Mouse (Mus musculus): ENCODE data around the gene Vil1. TPM values are rescaled to one million over a fixed set of nuclear protein-coding genes. Genes with fewer than 3 reads are reported as not detected.

Gene Vil1
- total RNA-seq, 1 experiment = 1.2 TPM

DNA sequence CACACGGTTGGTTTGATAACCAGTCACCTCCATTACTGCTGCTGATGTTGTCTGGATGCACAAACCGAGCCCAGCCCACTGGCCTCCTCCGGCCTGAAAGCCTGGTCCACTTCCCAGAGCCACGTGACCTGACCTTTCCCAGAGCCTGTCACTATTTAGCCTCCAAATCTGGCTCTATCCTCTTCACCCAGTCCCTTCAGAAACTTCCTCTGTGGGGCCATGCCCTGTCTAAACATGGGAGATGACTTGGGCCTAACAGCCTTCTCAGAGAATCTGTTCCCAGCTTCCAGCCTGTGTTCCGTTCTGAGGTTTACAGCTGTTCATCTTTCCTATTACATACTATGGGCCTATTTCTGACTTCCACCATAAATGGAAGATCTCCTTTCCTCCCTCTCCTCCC, 45.7 kb upstream of the Vil1 start:
- in situ Hi-C loops (cut with MboI; ENCODE audit: low sequenced_read_pairs in 2 of 2, unreplicated experiment in 2 of 2) = loop anchor here in 1 of 2 experiments (10.0 kb wide), 1 partner anchor 159 kb away; no protein-coding TSS in a partner anchor
- Histone ChIP-seq H3K4me3 (ENCODE audit: insufficient read depth in 1 of 2, low read depth in 1 of 2, low read length in 2 of 2, poor library complexity in 1 of 2, severe bottlenecking in 1 of 2) (no peak overlapping the region), H3K27ac (ENCODE audit: insufficient read depth, low read depth, low read length, poor library complexity, severe bottlenecking) (no peak overlapping the region), H3K9ac (ENCODE audit: insufficient read depth, low read depth, low read length, poor library complexity, severe bottlenecking) (no peak overlapping the region), H3K36me3 (ENCODE audit: control insufficient read depth, insufficient read depth, low read length, poor library complexity, severe bottlenecking) (no peaks in the 10 kb centered on the region), H3K9me3 (ENCODE audit: control insufficient read depth, insufficient read depth, low read depth, low read length) (no peaks in the 10 kb centered on the region), H3K4me1 (ENCODE audit: control insufficient read depth in 2 of 2, insufficient read depth in 2 of 2, low read length in 2 of 2, poor library complexity in 1 of 2) (peaks cover 1 to 6% of the 10 kb centered on the region in 2 experiments; a peak in 1 of 4 replicates)
- DNase-seq (ENCODE audit: low read depth, low spot score) = no peak
- no peak for TF ChIP-seq CHD2 (IDR thresholded peaks at IDR 0.05; ENCODE audit: low read depth, low read length)
- no peak for TF ChIP-seq ZC3H11A (IDR thresholded peaks at IDR 0.05; ENCODE audit: borderline replicate concordance, low read depth, low read length)
- no peak for TF ChIP-seq ZNF384 (IDR thresholded peaks at IDR 0.05; ENCODE audit: low read depth, low read length)
- no peak for TF ChIP-seq HCFC1 (IDR thresholded peaks at IDR 0.05; ENCODE audit: borderline replicate concordance, insufficient read depth, low read length)
- TF ChIP-seq MAFK (IDR thresholded peaks at IDR 0.05; ENCODE audit: insufficient read depth, low read depth, low read length) = no peak

DNA sequence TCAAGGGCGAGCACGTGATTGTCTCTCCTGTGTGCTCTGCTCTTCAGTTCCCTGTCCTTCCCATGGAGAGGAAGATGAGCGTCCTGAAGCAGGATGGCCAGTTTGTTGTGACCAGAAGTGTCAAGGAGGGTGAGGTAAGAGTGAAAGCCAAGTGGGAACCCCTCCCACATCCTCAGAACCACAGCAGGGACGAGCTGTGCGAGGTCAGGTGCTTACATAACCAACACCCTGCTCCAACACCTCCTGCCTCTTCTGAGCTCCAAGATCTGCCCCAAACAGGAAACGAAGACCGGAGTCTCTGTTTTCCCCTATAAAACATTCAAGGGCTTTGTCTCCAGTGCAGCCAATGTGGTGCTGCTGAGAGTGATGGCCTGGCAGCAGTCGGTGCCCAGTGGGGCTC, 44.9 kb upstream of the Vil1 start:
- Histone ChIP-seq H3K36me3 (ENCODE audit: control insufficient read depth, insufficient read depth, low read length, poor library complexity, severe bottlenecking) (no peaks in the 10 kb centered on the region), H3K4me1 (ENCODE audit: control insufficient read depth in 2 of 2, insufficient read depth in 2 of 2, low read length in 2 of 2, poor library complexity in 1 of 2) (peaks cover 3 to 6% of the 10 kb centered on the region in 2 experiments; a peak in 2 of 4 replicates), H3K27ac (ENCODE audit: insufficient read depth, low read depth, low read length, poor library complexity, severe bottlenecking) (no peak overlapping the region), H3K4me3 (ENCODE audit: insufficient read depth in 1 of 2, low read depth in 1 of 2, low read length in 2 of 2, poor library complexity in 1 of 2, severe bottlenecking in 1 of 2) (no peak overlapping the region), H3K9me3 (ENCODE audit: control insufficient read depth, insufficient read depth, low read depth, low read length) (no peaks in the 10 kb centered on the region), H3K9ac (ENCODE audit: insufficient read depth, low read depth, low read length, poor library complexity, severe bottlenecking) (no peak overlapping the region)
- TF ChIP-seq MAFK (IDR thresholded peaks at IDR 0.05; ENCODE audit: insufficient read depth, low read depth, low read length) = no peak
- no peak for TF ChIP-seq ZNF384 (IDR thresholded peaks at IDR 0.05; ENCODE audit: low read depth, low read length)
- no peak for TF ChIP-seq ZC3H11A (IDR thresholded peaks at IDR 0.05; ENCODE audit: borderline replicate concordance, low read depth, low read length)
- no peak for DNase-seq (ENCODE audit: low read depth, low spot score)
- in situ Hi-C loops (cut with MboI; ENCODE audit: low sequenced_read_pairs in 2 of 2, unreplicated experiment in 2 of 2) = loop anchor here in 1 of 2 experiments (10.0 kb wide), 1 partner anchor 159 kb away; no protein-coding TSS in a partner anchor

DNA sequence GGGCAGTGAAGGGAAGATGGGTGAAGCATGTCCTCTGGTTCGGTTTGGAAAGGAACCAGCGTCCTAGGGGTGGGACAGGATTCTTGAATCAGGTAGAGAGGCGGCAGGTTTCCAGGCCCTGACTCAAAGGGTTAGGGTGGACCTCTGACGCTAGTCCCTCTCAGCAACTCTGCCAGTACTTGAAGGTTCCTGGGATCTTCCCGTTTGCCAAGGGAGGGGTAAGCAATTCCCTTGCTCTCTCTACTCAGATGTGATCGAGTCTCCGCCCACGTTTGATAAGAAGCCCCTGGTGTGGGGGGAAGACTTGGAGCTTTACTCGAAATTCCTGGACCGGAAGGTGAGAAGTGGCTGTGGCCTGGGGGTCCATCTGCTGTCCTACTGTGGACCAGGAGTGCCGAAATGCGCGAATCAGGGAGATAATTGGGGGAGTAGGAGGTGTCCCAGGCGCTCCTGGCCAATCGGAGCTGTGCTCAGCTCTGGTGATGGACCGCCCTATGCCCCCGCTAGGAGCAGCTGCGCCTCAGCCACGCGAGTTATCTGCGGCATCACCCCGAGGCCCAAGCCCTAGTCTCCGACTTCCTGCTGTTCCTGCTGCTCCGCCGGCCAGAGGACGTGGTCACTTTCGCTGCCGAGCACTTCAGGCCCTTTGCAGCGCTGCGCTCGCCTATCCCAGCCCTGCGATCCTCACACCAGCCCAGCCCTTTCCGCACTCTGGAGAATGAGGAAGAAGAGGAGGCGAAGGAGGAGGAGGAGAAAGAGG, 41.1 kb upstream of the Vil1 start:
- no peak overlapping the region for H3K27ac ChIP-seq (ENCODE audit: insufficient read depth, low read depth, low read length, poor library complexity, severe bottlenecking)
- TF ChIP-seq HCFC1 (IDR thresholded peaks at IDR 0.05; ENCODE audit: borderline replicate concordance, insufficient read depth, low read length) (no peak), ZNF384 (IDR thresholded peaks at IDR 0.05; ENCODE audit: low read depth, low read length) (no peak), ZC3H11A (IDR thresholded peaks at IDR 0.05; ENCODE audit: borderline replicate concordance, low read depth, low read length) (no peak), CHD2 (IDR thresholded peaks at IDR 0.05; ENCODE audit: low read depth, low read length) (no peak), MAFK (IDR thresholded peaks at IDR 0.05; ENCODE audit: insufficient read depth, low read depth, low read length) (no peak)
- in situ Hi-C loops (cut with MboI; ENCODE audit: low sequenced_read_pairs in 2 of 2, unreplicated experiment in 2 of 2) = loop anchor here in 1 of 2 experiments (10.0 kb wide), 1 partner anchor 163 kb away; no protein-coding TSS in a partner anchor

DNA sequence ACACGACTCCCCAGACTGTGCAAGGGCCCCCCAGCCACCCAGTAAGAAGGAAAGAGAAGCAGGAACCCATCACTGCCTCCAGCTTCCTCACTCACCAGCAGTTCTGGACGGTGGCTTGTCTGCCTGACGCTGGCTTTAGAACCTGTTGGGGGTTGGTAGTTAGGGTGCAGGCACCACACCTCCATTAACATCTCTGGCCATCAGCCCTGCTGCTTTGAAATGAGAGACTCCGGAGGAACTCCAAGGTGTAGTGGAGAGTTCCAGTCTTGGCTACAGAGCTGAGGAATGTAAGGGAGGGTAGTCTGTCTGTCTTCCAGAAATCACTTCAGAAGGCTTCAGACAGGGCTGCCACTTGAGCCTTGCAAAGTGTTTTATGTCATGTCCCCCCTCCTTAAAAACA, 39.1 kb upstream of the Vil1 start:
- TF ChIP-seq HCFC1 (IDR thresholded peaks at IDR 0.05; ENCODE audit: borderline replicate concordance, insufficient read depth, low read length) = no peak
- no peak for TF ChIP-seq MAFK (IDR thresholded peaks at IDR 0.05; ENCODE audit: insufficient read depth, low read depth, low read length)
- no peak for TF ChIP-seq CHD2 (IDR thresholded peaks at IDR 0.05; ENCODE audit: low read depth, low read length)
- TF ChIP-seq ZNF384 (IDR thresholded peaks at IDR 0.05; ENCODE audit: low read depth, low read length) = no peak
- TF ChIP-seq ZC3H11A (IDR thresholded peaks at IDR 0.05; ENCODE audit: borderline replicate concordance, low read depth, low read length) = no peak
- in situ Hi-C loops (cut with MboI; ENCODE audit: low sequenced_read_pairs in 2 of 2, unreplicated experiment in 2 of 2) = no loop called here
- no peak for DNase-seq (ENCODE audit: low read depth, low spot score)

More for the DNA sequence above, 41.1 kb upstream of the Vil1 start:
- Histone ChIP-seq H3K36me3 (ENCODE audit: control insufficient read depth, insufficient read depth, low read length, poor library complexity, severe bottlenecking) (no peaks in the 10 kb centered on the region), H3K9me3 (ENCODE audit: control insufficient read depth, insufficient read depth, low read depth, low read length) (no peaks in the 10 kb centered on the region), H3K9ac (ENCODE audit: insufficient read depth, low read depth, low read length, poor library complexity, severe bottlenecking) (0 out of 2 replicates have a peak overlapping the region, but pooled peaks have one; percentile 22), H3K4me3 (ENCODE audit: insufficient read depth in 1 of 2, low read depth in 1 of 2, low read length in 2 of 2, poor library complexity in 1 of 2, severe bottlenecking in 1 of 2) (peak overlapping the region; percentile 40 to 50), H3K4me1 (ENCODE audit: control insufficient read depth in 2 of 2, insufficient read depth in 2 of 2, low read length in 2 of 2, poor library complexity in 1 of 2) (peaks cover 3 to 7% of the 10 kb centered on the region in 2 experiments; a peak in 2 of 4 replicates)
- DNase-seq (ENCODE audit: low read depth, low spot score) = no peak

More for the DNA sequence above, 39.1 kb upstream of the Vil1 start:
- Histone ChIP-seq H3K4me1 (ENCODE audit: control insufficient read depth in 2 of 2, insufficient read depth in 2 of 2, low read length in 2 of 2, poor library complexity in 1 of 2) (peaks cover 3 to 6% of the 10 kb centered on the region in 2 experiments; a peak in 2 of 4 replicates), H3K27ac (ENCODE audit: insufficient read depth, low read depth, low read length, poor library complexity, severe bottlenecking) (no peak overlapping the region), H3K9me3 (ENCODE audit: control insufficient read depth, insufficient read depth, low read depth, low read length) (no peaks in the 10 kb centered on the region), H3K36me3 (ENCODE audit: control insufficient read depth, insufficient read depth, low read length, poor library complexity, severe bottlenecking) (no peaks in the 10 kb centered on the region), H3K4me3 (ENCODE audit: insufficient read depth in 1 of 2, low read depth in 1 of 2, low read length in 2 of 2, poor library complexity in 1 of 2, severe bottlenecking in 1 of 2) (no peak overlapping the region), H3K9ac (ENCODE audit: insufficient read depth, low read depth, low read length, poor library complexity, severe bottlenecking) (no peak overlapping the region)

Data from ES-E14 (cell line).